Mouse (Mus musculus): ENCODE measurements at regions not wholly inside any gene's neighbourhood (a gene's known extent, or its start where the extent isn't known, plus 50 kb on each side); places are given as distances from the start of the nearest gene placed in this dataset.

DNA sequence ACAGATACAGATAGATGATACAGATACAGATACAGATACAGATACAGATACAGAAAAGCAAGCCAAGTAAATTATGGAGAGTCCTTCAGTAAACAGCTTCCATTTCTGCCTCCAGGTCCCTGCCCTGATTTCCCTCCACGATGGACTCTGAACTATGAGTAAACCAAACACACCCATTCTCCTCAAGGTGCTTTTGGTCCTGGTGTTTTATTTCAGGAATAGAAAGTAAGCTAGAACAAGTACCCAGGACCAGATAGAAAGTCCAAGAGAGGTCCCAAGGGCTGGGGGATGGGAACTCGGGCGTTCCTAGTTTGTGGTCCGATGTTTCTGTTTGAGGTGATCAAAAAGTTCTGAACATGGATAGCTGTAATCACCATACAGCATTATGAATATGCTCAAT, 69.5 kb upstream of the Gm9887 start:
- TF ChIP-seq CTCF (conservative IDR thresholded peaks at IDR 0.05; ENCODE audit: low read length): no peak
- no peak for TF ChIP-seq POU5F1 (IDR thresholded peaks at IDR 0.05; ENCODE audit: borderline replicate concordance, low read length)

All from E14TG2a.4 (cell line).